Mouse (Mus musculus) adrenal gland, adult 18-20 months (tissue): ENCODE measurements at regions not wholly inside any gene's neighbourhood (a gene's known extent, or its start where the extent isn't known, plus 50 kb on each side); places are given as distances from the start of the nearest gene placed in this dataset.

Experiments
- DNase-seq, 2 experiments: peaks; one replicate each; pipeline ENCODE4 v3.0.0; 2021 to 2022; ENCODE audit warnings: low spot score in 2 of 2

GRCm38 (mm10) chr8:109012655-109013054, 481.2 kb upstream of the Pmfbp1 start:
- no peak for DNase-seq

- DNase-seq: no peak
Measured at GRCm38 (mm10) chr8:109013577-109013976, 480.2 kb upstream of the Pmfbp1 start.

- DNase-seq: peak; percentile 55 to 58
Measured at GRCm38 (mm10) chr8:109014746-109015145, 479.1 kb upstream of the Pmfbp1 start.

GRCm38 (mm10) chr8:109019565-109019964, 474.3 kb upstream of the Pmfbp1 start:
- no peak for DNase-seq

- DNase-seq: no peak
Measured at GRCm38 (mm10) chr8:109020102-109020501, 473.7 kb upstream of the Pmfbp1 start.

- DNase-seq: no peak
Measured at GRCm38 (mm10) chr8:109027923-109028322, 465.9 kb upstream of the Pmfbp1 start.

- DNase-seq: no peak
Measured at GRCm38 (mm10) chr8:109053608-109054007, 440.2 kb upstream of the Pmfbp1 start.

GRCm38 (mm10) chr8:109059152-109059551, 434.7 kb upstream of the Pmfbp1 start:
- no peak for DNase-seq

GRCm38 (mm10) chr8:109062376-109062775, 431.5 kb upstream of the Pmfbp1 start:
- DNase-seq: no peak

GRCm38 (mm10) chr8:109073715-109074114, 420.1 kb upstream of the Pmfbp1 start:
- no peak for DNase-seq

GRCm38 (mm10) chr8:109075006-109075405, 418.8 kb upstream of the Pmfbp1 start:
- no peak for DNase-seq

- no peak for DNase-seq
Measured at GRCm38 (mm10) chr8:109079223-109079622, 414.6 kb upstream of the Pmfbp1 start.

GRCm38 (mm10) chr8:109081295-109081694, 412.5 kb upstream of the Pmfbp1 start:
- no peak for DNase-seq

GRCm38 (mm10) chr8:109085134-109085533, 408.7 kb upstream of the Pmfbp1 start:
- DNase-seq: no peak

- no peak for DNase-seq
Measured at GRCm38 (mm10) chr8:109087781-109088180, 406.0 kb upstream of the Pmfbp1 start.

- DNase-seq: no peak
Measured at GRCm38 (mm10) chr8:109099671-109100070, 394.2 kb upstream of the Pmfbp1 start.

- no peak for DNase-seq
Measured at GRCm38 (mm10) chr8:109101416-109101815, 392.4 kb upstream of the Pmfbp1 start.

- no peak for DNase-seq
Measured at GRCm38 (mm10) chr8:109104798-109105326, 389.0 kb upstream of the Pmfbp1 start.

- DNase-seq: no peak
Measured at GRCm38 (mm10) chr8:109105693-109106092, 388.1 kb upstream of the Pmfbp1 start.

- no peak for DNase-seq
Measured at GRCm38 (mm10) chr8:109106971-109107370, 386.9 kb upstream of the Pmfbp1 start.

- DNase-seq: no peak
Measured at GRCm38 (mm10) chr8:109107762-109108161, 386.1 kb upstream of the Pmfbp1 start.

- DNase-seq: no peak
Measured at GRCm38 (mm10) chr8:109109390-109109789, 384.4 kb upstream of the Pmfbp1 start.

GRCm38 (mm10) chr8:109121776-109122175, 372.1 kb upstream of the Pmfbp1 start:
- no peak for DNase-seq
